Mouse (Mus musculus) stomach, embryonic 16.5 days (tissue): Measurements from ENCODE around the gene Tln2. TPM values are rescaled to one million over a fixed set of nuclear protein-coding genes. Genes with fewer than 3 reads are reported as not detected.

Experiments used
- ATAC-seq: fragments of 200-750 bp; cut with Nextera tagmentation; 2 replicates; pipeline ENCODE4 v1.8.0; 2017; ENCODE audit warnings: moderate number of reproducible peaks, moderate TSS enrichment; ENCODE audit not compliant: insufficient read depth, low FRiP score
- H3K27ac ChIP-seq: fragments of 300-500 bp; sonication (generic); 2 replicates; pipeline ENCODE4 v1.5.1; 2014; ENCODE audit warnings: low read length
- H3K27me3 ChIP-seq: fragments of 300-500 bp; sonication (generic); 2 replicates; pipeline ENCODE4 v1.6.1; 2014; ENCODE audit warnings: low read length, control low read depth, mixed read lengths; ENCODE audit not compliant: control insufficient read depth, insufficient read depth
- H3K36me3 ChIP-seq: fragments of 300-500 bp; sonication (generic); 2 replicates; pipeline ENCODE4 v1.6.1; 2014; ENCODE audit warnings: low read length; ENCODE audit not compliant: control insufficient read depth, insufficient read depth
- H3K4me1 ChIP-seq: fragments of 300-500 bp; sonication (generic); 2 replicates; pipeline ENCODE4 v1.6.1; 2014; ENCODE audit warnings: low read length, control low read depth, mixed read lengths; ENCODE audit not compliant: control insufficient read depth, insufficient read depth
- H3K4me2 ChIP-seq: fragments of 300-500 bp; sonication (generic); 2 replicates; pipeline ENCODE4 v1.6.1; 2014; ENCODE audit warnings: low read depth, low read length, mixed read lengths
- H3K4me3 ChIP-seq: fragments of 300-500 bp; sonication (generic); replicated peaks from 2 replicates; pipeline ENCODE4 v1.5.1; 2014; ENCODE audit warnings: mild to moderate bottlenecking, low read length
- H3K9ac ChIP-seq: fragments of 300-500 bp; sonication (generic); 2 replicates; pipeline ENCODE4 v1.6.1; 2014; ENCODE audit warnings: low read length
- H3K9me3 ChIP-seq: fragments of 300-500 bp; sonication (generic); replicated peaks from 2 replicates; pipeline ENCODE4 v1.6.1; 2016; ENCODE audit warnings: low read length, control low read depth; ENCODE audit not compliant: control insufficient read depth
- WGBS: fragments of 180-500 bp; shearing (Covaris S2); extraction: QIAGEN DNeasy Blood & Tissue Kit; methylation state at CpG from one replicate; pipeline ENCODE4 v1.1.7; 2014; 5-methylcytosine and 5-hydroxymethylcytosine counted together
- polyA plus RNA-seq: library from polyadenylated mRNA; unstranded; fragments of >200 nt; fragmentation: Nextera tagmentation; extraction: Ambion mirVana; gene quantifications from 2 replicates; pipeline ENCODE4 v1.2.1, GENCODE M21; 2015

Tln2 gene
- polyA plus RNA-seq, 1 experiment from 2014 or later = 25.4 TPM

DNA sequence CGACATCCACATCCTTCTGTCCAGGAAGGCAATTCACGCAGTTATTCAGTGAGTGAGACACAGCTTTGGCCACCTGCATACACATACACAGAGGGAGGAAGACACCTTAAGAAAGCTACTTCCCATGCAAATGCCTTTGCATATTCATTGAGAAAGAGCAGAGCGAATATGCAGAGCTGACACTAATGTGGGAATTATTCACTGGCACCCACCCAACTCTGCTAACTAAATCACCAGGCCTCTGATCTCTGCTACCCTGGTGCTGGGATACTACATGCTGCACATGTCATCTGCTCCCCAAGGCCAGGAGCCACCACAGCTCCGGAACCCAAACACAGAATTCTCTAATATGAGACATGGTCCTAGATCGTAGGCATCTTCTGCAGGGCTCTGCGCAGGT, 237.6 kb downstream of the Tln2 start:
- Histone ChIP-seq H3K9me3 (no peaks in the 10 kb centered on the region), H3K27ac (no peak overlapping the region), H3K36me3 (no peaks in the 10 kb centered on the region), H3K9ac (no peak overlapping the region), H3K4me2 (no peak overlapping the region), H3K27me3 (no peaks in the 10 kb centered on the region), H3K4me1 (no peaks in the 10 kb centered on the region), H3K4me3 (no peak overlapping the region)
- no peak for ATAC-seq
- WGBS = 81% methylated on average over 6 of the region's 6 CpGs

- H3K9me3 ChIP-seq = no peaks in the 10 kb centered on the region
- no peak overlapping the region for H3K27ac ChIP-seq
- no peak overlapping the region for H3K9ac ChIP-seq
- WGBS = 9% methylated on average over 3 of the region's 3 CpGs
- no peaks in the 10 kb centered on the region for H3K27me3 ChIP-seq
- H3K4me3 ChIP-seq = no peak overlapping the region
- H3K36me3 ChIP-seq = no peaks in the 10 kb centered on the region
- no peak overlapping the region for H3K4me2 ChIP-seq
- H3K4me1 ChIP-seq = no peaks in the 10 kb centered on the region
- ATAC-seq = no peak
Measured at GRCm38 (mm10) chr9:67315356-67315755, 244.1 kb downstream of the Tln2 start.

- no peaks in the 10 kb centered on the region for H3K27me3 ChIP-seq
Measured at GRCm38 (mm10) chr9:67304992-67305391, 254.5 kb downstream of the Tln2 start.

GRCm38 (mm10) chr9:67303986-67304385, 255.5 kb downstream of the Tln2 start:
- H3K9me3 ChIP-seq = no peaks in the 10 kb centered on the region
- no peak overlapping the region for H3K4me3 ChIP-seq
- no peak overlapping the region for H3K27ac ChIP-seq
- H3K4me2 ChIP-seq = no peak overlapping the region
- H3K36me3 ChIP-seq = no peaks in the 10 kb centered on the region
- no peak for ATAC-seq
- no peaks in the 10 kb centered on the region for H3K27me3 ChIP-seq
- H3K9ac ChIP-seq = no peak overlapping the region
- H3K4me1 ChIP-seq = no peaks in the 10 kb centered on the region

More at GRCm38 (mm10) chr9:67304992-67305391, 254.5 kb downstream of the Tln2 start:
- H3K36me3 ChIP-seq = no peaks in the 10 kb centered on the region
- H3K4me1 ChIP-seq = no peaks in the 10 kb centered on the region
- H3K9me3 ChIP-seq = no peaks in the 10 kb centered on the region
- H3K27ac ChIP-seq = no peak overlapping the region
- WGBS = 90% methylated on average over 6 of the region's 6 CpGs
- ATAC-seq = no peak
- H3K4me3 ChIP-seq = no peak overlapping the region
- no peak overlapping the region for H3K9ac ChIP-seq
- no peak overlapping the region for H3K4me2 ChIP-seq

GRCm38 (mm10) chr9:67303038-67303437, 256.5 kb downstream of the Tln2 start:
- no peak for ATAC-seq
- Histone ChIP-seq H3K4me3 (no peak overlapping the region), H3K9ac (no peak overlapping the region), H3K4me1 (no peaks in the 10 kb centered on the region), H3K27me3 (no peaks in the 10 kb centered on the region), H3K4me2 (no peak overlapping the region), H3K36me3 (no peaks in the 10 kb centered on the region), H3K27ac (no peak overlapping the region), H3K9me3 (no peaks in the 10 kb centered on the region)

GRCm38 (mm10) chr9:67302386-67302989, 257.0 kb downstream of the Tln2 start:
- Histone ChIP-seq H3K4me1 (no peaks in the 10 kb centered on the region), H3K9me3 (no peaks in the 10 kb centered on the region), H3K27ac (no peak overlapping the region), H3K4me2 (no peak overlapping the region), H3K9ac (no peak overlapping the region), H3K4me3 (no peak overlapping the region), H3K36me3 (no peaks in the 10 kb centered on the region), H3K27me3 (no peaks in the 10 kb centered on the region)
- WGBS = 93% methylated on average over 10 of the region's 10 CpGs
- ATAC-seq = no peak

DNA sequence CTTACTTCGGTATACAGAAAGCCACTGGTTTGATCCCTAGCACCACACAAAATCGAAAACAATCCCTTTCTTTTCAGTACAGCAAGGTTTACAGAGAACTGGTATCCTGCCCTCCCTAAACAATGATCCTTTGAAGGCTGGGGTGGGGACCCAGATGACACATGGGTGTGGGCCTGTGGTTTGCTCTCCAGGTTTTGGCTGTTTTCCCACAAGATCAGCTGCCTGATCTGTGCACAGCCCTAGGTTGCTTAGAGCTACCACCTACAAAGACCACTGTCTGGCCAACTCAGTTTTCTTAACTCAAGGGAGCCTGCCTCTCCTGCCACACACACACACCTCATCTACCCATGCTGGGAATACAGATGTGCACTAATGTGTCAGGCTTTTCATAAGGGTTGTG, 257.9 kb downstream of the Tln2 start:
- Histone ChIP-seq H3K36me3 (no peaks in the 10 kb centered on the region), H3K4me3 (no peak overlapping the region), H3K27ac (no peak overlapping the region), H3K27me3 (no peaks in the 10 kb centered on the region), H3K9me3 (no peaks in the 10 kb centered on the region), H3K9ac (no peak overlapping the region), H3K4me1 (no peaks in the 10 kb centered on the region), H3K4me2 (no peak overlapping the region)
- no peak for ATAC-seq
- WGBS = 73% methylated on average over 2 of the region's 2 CpGs

DNA sequence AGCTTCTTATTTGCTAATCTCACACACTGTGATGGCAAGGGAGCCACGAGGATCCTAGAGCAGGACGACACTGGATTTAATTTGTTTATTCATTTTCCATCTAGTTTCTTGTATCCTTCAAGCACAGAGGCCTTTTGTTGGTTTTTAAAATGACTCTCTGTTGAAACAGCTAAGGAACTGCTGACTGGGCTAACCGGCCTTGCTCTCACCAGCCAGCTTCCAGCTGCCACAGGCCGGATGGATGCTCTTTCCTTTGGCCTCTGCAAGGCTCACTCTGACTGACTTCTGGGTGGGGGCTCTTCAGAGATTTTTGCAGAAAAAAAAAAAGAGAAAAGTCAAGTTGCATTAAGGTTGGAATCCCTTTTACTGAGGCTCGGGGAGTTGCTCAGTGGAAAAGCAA, 258.7 kb downstream of the Tln2 start:
- Histone ChIP-seq H3K4me2 (no peak overlapping the region), H3K4me3 (no peak overlapping the region), H3K9me3 (no peaks in the 10 kb centered on the region), H3K9ac (no peak overlapping the region), H3K4me1 (no peaks in the 10 kb centered on the region), H3K36me3 (no peaks in the 10 kb centered on the region), H3K27me3 (no peaks in the 10 kb centered on the region), H3K27ac (0 out of 2 replicates have a peak overlapping the region, but pooled peaks have one; percentile 26)
- 48% methylated on average over 5 of the region's 5 CpGs for WGBS
- ATAC-seq = no peak

GRCm38 (mm10) chr9:67300346-67300745, 259.2 kb downstream of the Tln2 start:
- no peaks in the 10 kb centered on the region for H3K27me3 ChIP-seq
- H3K4me1 ChIP-seq = no peaks in the 10 kb centered on the region
- no peak overlapping the region for H3K4me3 ChIP-seq
- H3K9ac ChIP-seq = no peak overlapping the region
- H3K4me2 ChIP-seq = no peak overlapping the region
- H3K9me3 ChIP-seq = no peaks in the 10 kb centered on the region
- peak overlapping the region; percentile 26; the same call in 1 of the 2 replicates for H3K27ac ChIP-seq
- H3K36me3 ChIP-seq = no peaks in the 10 kb centered on the region
- 34% methylated on average over 3 of the region's 3 CpGs for WGBS
- peak; percentile 60; the same call in 1 of the 2 replicates for ATAC-seq
